Mouse (Mus musculus): Measurements from ENCODE around the gene St6gal2.

The St6gal2 gene

DNA sequence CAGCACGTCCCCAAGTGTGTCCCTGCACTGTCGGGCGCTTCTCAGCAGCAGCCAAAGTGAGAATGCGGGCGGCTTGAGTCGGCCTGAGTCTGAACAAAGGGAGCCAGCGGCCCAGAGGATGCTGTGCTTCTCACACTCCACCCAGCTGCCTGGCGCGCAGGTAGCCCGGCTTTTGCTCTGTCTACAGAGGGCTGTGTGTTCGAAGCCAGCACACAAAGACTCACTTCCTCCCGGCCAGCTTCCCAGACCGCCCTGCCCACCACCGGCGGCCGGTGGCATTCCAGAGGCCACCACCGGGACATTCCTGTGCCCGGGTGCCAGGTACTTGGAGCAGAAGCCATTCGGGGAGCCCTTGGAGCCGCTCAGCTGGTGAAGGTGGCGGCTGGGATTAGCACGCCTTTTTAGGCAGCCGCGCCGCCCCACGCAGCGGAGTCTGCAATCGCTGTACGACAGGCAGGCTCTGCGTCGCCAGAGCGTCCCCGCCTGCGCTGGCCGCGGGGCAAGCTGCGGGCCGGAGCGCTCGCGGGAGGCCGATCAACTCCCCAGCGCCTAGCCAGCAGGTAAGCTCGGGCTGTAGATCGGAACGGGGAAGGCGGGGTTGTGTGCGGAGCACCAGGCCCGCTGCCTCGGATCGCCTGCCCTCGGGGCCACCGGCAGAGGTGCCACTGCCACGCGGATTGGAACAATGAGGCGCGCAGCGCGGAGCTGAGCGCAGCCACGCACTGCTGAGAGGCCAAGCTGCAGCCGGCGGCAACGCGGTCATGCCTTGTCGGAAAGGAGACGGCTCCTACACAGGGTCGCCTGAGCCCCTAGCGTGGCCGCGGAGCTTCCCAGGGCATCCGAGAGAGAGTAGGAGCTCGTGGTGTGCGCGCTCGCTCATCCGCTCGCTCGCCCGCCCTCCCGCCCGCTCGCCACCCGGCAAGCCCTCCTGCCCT is at the start of gene St6gal2:
Gene St6gal2, plus strand, starts transcription at position 133 of the 935 bp plus-strand sequence.
- in situ Hi-C loops (cut with MboI; ENCODE audit: low sequenced_read_pairs), result no loop called here

- in situ Hi-C loops (cut with MboI; ENCODE audit: low sequenced_read_pairs), result no loop called here
These were observed 39.1 kb upstream of the St6gal2 start for GRCm38 (mm10) chr17:55406043-55406442.

DNA sequence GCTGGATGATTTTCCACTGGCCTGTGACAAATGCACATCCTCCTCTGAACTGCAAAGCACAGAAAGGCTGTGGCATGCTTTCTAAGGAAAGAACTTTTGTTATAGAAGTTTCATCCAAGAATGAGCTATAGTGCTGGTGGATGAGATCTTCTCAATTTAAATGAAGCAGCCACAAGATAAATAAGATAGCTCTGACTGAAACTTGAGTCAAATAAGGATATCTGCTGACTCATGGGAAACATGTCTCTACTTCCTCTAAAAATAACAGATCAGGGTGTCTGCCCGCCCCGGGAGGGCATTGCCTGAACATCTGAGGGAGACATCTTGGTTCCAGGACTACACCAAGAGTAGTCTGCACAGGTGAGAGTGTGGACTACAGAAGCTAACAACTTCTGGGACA is 28.7 kb upstream of the St6gal2 start:
- in situ Hi-C loops (cut with MboI; ENCODE audit: low sequenced_read_pairs), result no loop called here

- in situ Hi-C loops (cut with MboI; ENCODE audit: low sequenced_read_pairs), result no loop called here
These were observed 974 bp downstream of the St6gal2 start for GRCm38 (mm10) chr17:55446185-55446527.

DNA sequence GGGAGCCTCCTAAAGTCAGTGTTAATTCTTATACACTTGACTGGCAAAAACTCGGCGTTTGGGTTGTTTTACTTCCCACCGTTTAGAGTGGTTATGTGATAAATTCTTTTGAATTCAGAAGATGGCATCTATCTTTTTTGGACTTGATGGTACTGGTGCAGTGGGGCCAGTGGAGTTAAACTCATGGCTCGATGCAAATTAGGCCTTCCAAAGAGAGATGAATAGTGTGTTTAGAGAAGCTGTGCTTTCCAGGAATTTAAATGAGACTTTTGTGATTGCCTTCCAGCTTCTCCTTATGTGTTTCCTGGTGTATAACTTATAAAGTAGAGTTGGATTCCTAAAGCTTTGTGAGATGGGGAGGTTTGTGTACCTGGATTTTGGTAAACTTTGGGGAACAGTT is 1.5 kb downstream of the St6gal2 start:
- in situ Hi-C loops (cut with MboI; ENCODE audit: low sequenced_read_pairs), result no loop called here

DNA sequence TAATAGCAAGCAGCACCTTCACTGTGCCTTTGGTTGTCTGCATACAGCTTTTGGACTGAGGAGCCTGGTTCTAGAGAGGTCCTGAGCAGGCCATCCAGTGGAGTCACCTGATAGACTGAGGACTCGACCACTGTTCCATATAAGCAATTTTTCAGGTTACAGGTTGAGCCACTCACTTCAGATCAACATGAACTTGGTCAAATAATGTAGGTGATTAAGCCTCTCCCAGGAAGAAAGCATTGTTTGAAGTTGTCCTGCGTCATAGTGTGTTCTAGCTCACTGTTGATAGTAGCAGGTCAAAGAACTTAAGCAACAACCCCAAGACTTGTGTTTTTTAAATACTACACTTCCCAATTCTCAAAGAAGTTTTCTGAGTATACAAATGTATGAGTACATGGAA is 5.8 kb downstream of the St6gal2 start:
- in situ Hi-C loops (cut with MboI; ENCODE audit: low sequenced_read_pairs), result no loop called here

DNA sequence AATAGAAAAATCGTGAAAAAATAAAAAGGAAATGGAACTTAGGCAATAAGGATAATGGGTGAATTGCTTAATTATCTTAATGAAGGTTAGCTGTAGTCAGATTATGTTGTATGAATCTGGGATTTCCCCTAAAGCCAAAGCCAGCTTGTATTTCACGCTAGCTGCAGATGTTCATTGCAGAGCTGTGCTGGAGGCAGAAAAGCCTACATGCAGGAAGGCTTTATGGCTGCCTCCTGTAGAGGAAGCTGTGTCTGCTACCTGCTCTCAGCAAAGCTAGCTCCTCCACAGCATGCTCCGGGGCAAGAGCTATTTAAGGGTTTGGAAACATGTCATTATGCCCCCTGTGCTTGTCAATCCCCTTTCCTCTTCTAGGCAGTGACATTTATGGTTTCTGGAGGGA is 9.3 kb downstream of the St6gal2 start:
- in situ Hi-C loops (cut with MboI; ENCODE audit: low sequenced_read_pairs), result no loop called here

DNA sequence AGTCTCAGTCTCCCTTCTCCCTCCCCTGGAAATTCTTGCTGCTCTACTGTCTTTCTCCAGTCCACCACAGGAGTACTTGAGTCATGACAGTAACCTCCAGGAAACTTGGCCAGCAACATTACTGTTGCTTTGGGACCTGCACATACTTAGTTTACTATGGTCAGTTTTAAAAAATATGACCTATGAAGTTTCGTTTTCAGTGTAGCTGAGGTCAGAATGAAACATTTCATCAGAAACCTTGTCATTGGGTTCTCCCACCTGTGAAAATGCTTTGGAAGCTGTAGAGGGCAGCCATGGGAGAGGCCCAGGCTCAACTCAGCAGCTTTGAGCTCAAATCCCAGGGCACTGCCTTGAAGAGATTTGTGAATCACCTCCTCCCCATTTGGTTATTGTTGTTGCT is 15.0 kb downstream of the St6gal2 start:
- in situ Hi-C loops (cut with MboI; ENCODE audit: low sequenced_read_pairs), result no loop called here

DNA sequence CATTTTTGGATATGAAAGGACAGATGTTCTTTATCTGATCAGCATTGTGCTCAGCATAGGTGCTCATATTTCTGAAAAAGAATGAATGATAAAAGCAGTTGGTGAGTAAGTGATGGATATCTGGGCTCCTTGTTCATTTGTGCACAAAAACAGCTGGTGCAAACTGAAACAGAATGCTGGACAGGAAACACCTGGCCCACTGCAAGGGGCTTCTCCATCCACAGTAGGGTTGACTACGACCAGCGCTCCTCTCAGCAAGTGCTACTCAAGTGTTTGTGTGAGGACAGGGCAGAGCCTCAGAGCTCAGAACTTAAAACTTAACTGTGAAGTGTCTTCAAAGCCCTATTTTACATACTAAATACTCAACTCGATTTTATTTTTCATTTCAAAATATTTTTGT is 22.4 kb downstream of the St6gal2 start:
- in situ Hi-C loops (cut with MboI; ENCODE audit: low sequenced_read_pairs), result no loop called here

DNA sequence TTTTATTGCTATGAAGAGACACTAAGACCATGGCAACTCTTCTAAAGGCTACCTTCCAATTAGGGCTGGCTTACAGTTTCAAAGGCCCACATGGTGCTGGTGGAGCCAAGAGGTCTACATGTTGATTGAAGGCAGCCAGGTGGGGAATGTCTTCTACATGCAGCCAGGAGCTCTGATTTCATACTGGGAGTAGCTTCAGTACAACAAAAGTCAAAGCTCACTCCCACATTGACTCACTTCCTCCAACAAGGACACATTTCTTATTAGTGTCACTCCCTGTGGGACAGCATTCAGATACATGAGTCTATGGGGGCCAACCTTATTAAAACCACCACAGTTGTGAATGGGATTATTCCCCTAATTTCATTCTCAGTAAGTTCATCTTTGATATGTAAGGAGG is 23.8 kb downstream of the St6gal2 start:
- in situ Hi-C loops (cut with MboI; ENCODE audit: low sequenced_read_pairs), result no loop called here

DNA sequence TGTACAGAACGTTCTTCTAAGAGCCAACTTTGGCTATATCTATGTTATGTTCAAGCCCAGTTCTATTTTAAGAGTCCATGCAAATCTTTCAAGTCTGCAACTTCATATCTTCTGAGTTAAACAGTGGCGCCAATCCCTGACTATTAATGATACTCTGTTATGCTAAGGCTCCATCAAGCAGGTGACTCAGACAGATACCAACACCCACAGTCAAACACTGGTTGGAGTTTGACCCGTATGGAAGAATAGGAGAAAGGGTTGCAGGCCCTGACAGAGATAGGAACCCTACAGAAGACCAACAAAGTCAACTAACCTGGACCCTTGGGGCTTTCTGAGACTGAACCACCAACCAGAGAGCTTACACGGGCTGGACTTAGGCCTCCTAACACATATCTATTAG is 30.8 kb downstream of the St6gal2 start:
- in situ Hi-C loops (cut with MboI; ENCODE audit: low sequenced_read_pairs), result no loop called here

DNA sequence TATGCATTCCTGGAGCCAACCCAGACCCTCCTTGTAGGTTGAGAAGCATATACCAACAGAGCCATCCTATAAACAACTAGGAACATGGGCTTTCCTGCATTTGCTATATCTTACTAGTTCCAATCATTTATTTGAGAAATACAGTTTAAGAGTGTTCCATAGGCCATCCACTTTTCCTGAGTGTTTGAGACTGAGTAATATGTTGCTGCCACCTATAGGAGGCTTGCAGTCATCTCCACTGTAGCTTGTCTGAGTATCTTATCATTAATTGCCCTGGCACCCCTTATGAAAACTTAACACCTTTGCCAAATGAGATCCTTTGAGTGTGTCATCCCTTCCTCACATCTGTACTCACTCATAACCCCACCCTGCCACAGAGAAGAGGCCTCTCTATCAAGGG is 32.2 kb downstream of the St6gal2 start:
- in situ Hi-C loops (cut with MboI; ENCODE audit: low sequenced_read_pairs), result no loop called here

GRCm38 (mm10) chr17:55479367-55479766 is 34.2 kb downstream of the St6gal2 start:
- in situ Hi-C loops (cut with MboI; ENCODE audit: low sequenced_read_pairs), result no loop called here

DNA sequence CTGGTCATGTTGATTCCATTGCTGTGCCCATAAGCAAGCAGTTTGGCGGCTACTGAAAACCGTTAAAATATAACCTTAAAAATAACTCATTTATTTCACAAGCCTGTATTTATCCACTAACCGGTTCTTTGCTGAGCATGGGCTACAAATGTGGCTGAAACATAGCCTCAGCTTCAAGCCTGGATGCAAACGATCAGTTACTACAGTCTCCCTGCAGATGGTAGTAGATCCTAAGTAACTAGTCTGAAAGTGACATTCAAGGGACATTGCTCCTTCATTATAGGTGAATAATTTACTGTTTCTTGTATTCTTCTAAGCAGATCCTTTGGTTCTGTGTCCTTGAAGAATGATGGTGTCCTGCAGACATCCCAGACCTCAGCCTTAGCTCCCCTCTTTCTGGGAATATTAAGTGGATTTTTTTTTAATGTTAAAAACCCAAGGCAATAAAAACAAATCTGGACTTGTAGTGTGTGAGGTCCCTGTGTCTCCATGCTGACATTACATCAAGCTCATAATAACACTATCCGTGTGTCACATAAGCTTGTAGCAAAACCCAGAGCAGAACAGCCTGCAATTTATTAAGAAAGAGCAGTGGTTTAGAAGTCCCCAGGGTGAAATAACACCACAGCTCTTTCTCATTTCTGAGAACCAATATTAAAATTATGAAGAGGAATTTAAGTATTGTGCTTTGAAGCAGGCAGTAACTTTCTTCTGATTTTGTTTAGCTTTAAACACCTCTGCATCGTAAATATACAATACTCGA is 39.1 kb downstream of the St6gal2 start:
- in situ Hi-C loops (cut with MboI; ENCODE audit: low sequenced_read_pairs), result no loop called here

DNA sequence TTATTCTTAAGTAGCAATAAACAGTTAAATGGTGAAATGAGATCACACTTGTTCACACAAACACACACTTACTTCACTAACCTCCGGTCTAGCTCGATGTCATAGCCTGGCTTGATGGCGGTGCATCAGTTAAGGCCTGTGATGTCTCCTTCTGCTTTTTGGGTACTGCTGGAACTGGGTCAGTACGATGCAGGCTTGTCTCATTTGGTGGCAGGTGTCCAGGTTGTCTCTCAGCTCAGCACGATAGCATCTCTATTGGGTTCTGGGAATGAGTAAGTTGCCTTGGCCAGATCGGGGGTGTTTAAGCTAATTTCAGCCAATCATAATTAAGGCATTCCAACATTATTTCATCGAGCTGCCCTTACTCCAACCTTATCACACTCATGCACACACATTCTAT is 86.7 kb downstream of the St6gal2 start:
- in situ Hi-C loops (cut with MboI; ENCODE audit: low sequenced_read_pairs), result no loop called here

DNA sequence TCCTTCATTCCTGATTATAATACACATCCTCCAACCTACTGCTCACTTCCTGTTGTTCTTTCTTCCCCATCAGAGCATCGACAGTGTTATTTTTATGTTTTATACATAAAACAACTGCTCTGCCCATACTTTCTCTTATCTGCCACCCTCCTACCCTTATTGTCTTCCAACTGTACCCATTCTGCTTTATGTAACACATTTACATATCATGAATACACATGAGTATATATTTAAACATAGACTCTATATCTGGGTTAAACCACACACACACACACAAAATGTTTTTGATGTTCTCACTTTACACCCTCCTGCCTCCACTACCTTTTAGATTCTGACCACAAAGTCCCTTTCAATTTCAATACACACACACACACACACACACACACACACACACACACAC is 103.3 kb downstream of the St6gal2 start:
- in situ Hi-C loops (cut with MboI; ENCODE audit: low sequenced_read_pairs), result no loop called here

GRCm38 (mm10) chr17:55561774-55562173 is 116.6 kb downstream of the St6gal2 start:
- in situ Hi-C loops (cut with MboI; ENCODE audit: low sequenced_read_pairs), result no loop called here
